Mouse (Mus musculus): ENCODE measurements around the gene Ubald1. TPM values are rescaled to one million over a fixed set of nuclear protein-coding genes. Genes with fewer than 3 reads are reported as not detected.

Gene Ubald1
- total RNA-seq, 1 experiment from 2014 or later = 44.3 TPM

Other genes starting within 250 kb of the Ubald1 start
- 5.4 and 9.3 TPM in 2 replicates for gene Vasn, start 240.4 kb downstream of the Ubald1 start, total RNA-seq (2021)
- 117 and 125 TPM in 2 replicates for gene Dnaja3, start 240.3 kb downstream of the Ubald1 start, total RNA-seq (2021)
- gene Coro7, start 200.5 kb downstream of the Ubald1 start, total RNA-seq (2021) = 36.2 and 39.7 TPM in 2 replicates
- gene Nmral1, start 161.0 kb downstream of the Ubald1 start, total RNA-seq (2021) = 7.0 and 9.1 TPM in 2 replicates
- gene Hmox2, start 154.0 kb downstream of the Ubald1 start, total RNA-seq (2021) = 105 and 106 TPM in 2 replicates
- 103 and 116 TPM in 2 replicates for gene Cdip1, start 90.0 kb downstream of the Ubald1 start, total RNA-seq (2021)
- not detected in 2 replicates for gene 4930562C15Rik, start 44.9 kb downstream of the Ubald1 start, total RNA-seq (2021)
- gene Mgrn1, start 5.9 kb upstream of the Ubald1 start, total RNA-seq (2021) = 75.1 and 85.4 TPM in 2 replicates
- gene Nudt16l1, start 58.4 kb upstream of the Ubald1 start, total RNA-seq (2021) = 63.9 and 76.9 TPM in 2 replicates
- 48.5 and 51.3 TPM in 2 replicates for gene Anks3, start 83.9 kb upstream of the Ubald1 start, total RNA-seq (2021)
- not detected in 2 replicates for gene Sept12, start 117.5 kb upstream of the Ubald1 start, total RNA-seq (2021)
- not detected in 2 replicates for gene Smim22, start 127.0 kb upstream of the Ubald1 start, total RNA-seq (2021)
- 19.9 and 23.8 TPM in 2 replicates for gene Rogdi, start 133.2 kb upstream of the Ubald1 start, total RNA-seq (2021)
- gene Glyr1, start 169.5 kb upstream of the Ubald1 start, total RNA-seq (2021) = 106 and 107 TPM in 2 replicates
- gene Ubn1, start 169.7 kb upstream of the Ubald1 start, total RNA-seq (2021) = 43.6 and 46.7 TPM in 2 replicates

All from adrenal gland, postnatal 25 days (tissue).